Mouse (Mus musculus) lung, postnatal 0 days (tissue): ENCODE measurements around the gene Olfr765.

Experiments used
- CTCF ChIP-seq: IDR thresholded peaks from 2 replicates; pipeline ENCODE4 v1.5.1; 2016; ENCODE audit warnings: antibody characterized with exemption, mild to moderate bottlenecking
- EP300 ChIP-seq: IDR thresholded peaks from 2 replicates; pipeline ENCODE4 v1.6.1; 2016; ENCODE audit warnings: antibody characterized with exemption, mild to moderate bottlenecking, control low read depth

DNA sequence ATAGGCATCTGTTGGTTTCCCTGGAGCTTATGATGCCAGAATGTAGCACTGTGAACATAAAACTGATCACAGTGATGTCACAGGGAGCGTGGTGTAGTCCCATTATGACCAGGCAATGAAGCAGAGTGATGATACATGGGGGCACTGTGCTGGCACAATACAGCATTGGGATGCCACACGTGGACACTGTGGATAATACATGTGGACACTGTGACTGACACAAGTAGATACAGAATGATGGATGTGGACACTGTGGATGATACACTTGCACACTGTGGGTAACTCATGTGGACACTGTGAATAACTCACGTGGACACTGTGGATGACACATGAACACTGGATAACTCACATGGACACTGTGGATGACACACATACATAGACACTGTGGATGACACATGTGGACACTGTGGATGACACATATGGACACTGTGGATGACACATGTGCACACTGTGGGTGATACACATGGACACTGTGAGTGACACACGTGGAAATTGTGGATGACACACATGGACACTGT is 53.2 kb downstream of the Olfr765 start:
- TF ChIP-seq CTCF (no peak), EP300 (no peak)
